In the genomic region with DNA sequence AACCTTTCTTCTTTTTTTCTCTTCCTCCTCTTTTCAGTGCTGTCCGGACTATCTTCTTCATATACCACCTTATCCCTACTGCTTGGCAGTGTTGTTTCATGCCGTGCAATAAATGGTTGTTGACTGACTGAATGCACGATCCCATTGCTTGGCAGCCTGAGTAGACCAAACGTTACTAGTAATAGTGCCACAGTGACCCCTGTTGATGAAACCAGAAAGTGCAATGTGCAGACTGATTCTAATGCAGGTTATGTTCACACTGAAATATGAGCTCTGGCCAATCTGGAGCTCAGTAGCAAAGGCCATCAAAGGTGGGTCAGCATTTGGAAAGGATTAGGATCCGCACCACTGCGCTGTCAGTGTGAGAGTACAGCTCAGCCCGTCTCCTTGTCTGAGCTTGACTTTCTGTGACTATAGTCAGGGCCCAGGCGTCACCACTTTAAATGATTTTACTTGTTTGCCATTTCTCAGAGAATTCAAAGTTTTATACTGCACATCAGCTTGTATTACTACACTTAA, we compare ENCODE assay signal across 9 mouse cellular contexts. TPM values are rescaled to one million over a fixed set of nuclear protein-coding genes. Genes with fewer than 3 reads are reported as not detected.
A peak's percentile ranks its signal among the peaks of the same experiment; 100 is the strongest.
DNase-seq lines count a peak whose midpoint lies in the region; ATAC-seq and TF ChIP-seq lines count a peak whose summit lies in the region.
"Had no signal": no experiment of that assay in that cellular context is flagged by ENCODE, and none has a peak within 500 bp of the region (broad histone marks: within the 10 kb centered on the region; RNA-seq: fewer than 3 reads in every experiment).

No protein-coding gene starts in this region.

- no peak overlapping the region for H3K4me2 ChIP-seq in liver, embryonic 11.5 days
- H3K4me2 ChIP-seq in embryonic facial prominence, embryonic 11.5 days (ENCODE audit: low read depth, low read length), result no peak overlapping the region
- H3K4me2 ChIP-seq: embryonic facial prominence, embryonic 12.5 days had no signal

- ATAC-seq in liver, embryonic 11.5 days (replicated peaks; ENCODE audit: low FRiP score), result no peak
- no peak for ATAC-seq in Patski
- ATAC-seq in embryonic facial prominence, embryonic 11.5 days (replicated peaks; ENCODE audit: insufficient number of reproducible peaks, low FRiP score, low TSS enrichment, low read depth), result no peak

- in situ Hi-C loops in Patski (cut with MboI; ENCODE audit: low pct_unique_long_range_greater_than_20kb), result loop anchor here (10.0 kb wide), 1 partner anchor 553 kb away; no protein-coding TSS in a partner anchor

- no peaks in the 10 kb centered on the region for H3K36me3 ChIP-seq in liver, embryonic 11.5 days (ENCODE audit: control insufficient read depth, insufficient read depth, low read length)
- no peaks in the 10 kb centered on the region for H3K36me3 ChIP-seq in embryonic facial prominence, embryonic 11.5 days (replicated peaks; ENCODE audit: control insufficient read depth, insufficient read depth, low read depth, low read length)
- H3K36me3 ChIP-seq: embryonic facial prominence, embryonic 12.5 days had no signal

- TF ChIP-seq CTCF in Patski (IDR thresholded peaks at IDR 0.05), result peak; percentile 75

- H3K4me1 ChIP-seq in liver, embryonic 11.5 days (replicated peaks; ENCODE audit: control insufficient read depth, insufficient read depth, low read length), result no peaks in the 10 kb centered on the region
- no peaks in the 10 kb centered on the region for H3K4me1 ChIP-seq in embryonic facial prominence, embryonic 11.5 days (ENCODE audit: control insufficient read depth, insufficient read depth, low read length)

- CTCF ChIA-PET in Patski (lab: Charles Lee), result interaction anchor here (0.6 to 1.4 kb wide), 12 partner anchors 10 to 91 kb away, joined by 3 to 4 read pairs (median 3); partner anchors contain the start of gene Slc9a4

- 50% methylated on average over 8 of the region's 8 CpGs for WGBS in liver, embryonic 11.5 days
- 31% methylated on average over 8 of the region's 8 CpGs for WGBS in embryonic facial prominence, embryonic 11.5 days

- H3K27ac ChIP-seq in liver, embryonic 11.5 days (ENCODE audit: low read depth, low read length), result no peak overlapping the region
- H3K27ac ChIP-seq in embryonic facial prominence, embryonic 11.5 days (replicated peaks; ENCODE audit: low read depth, low read length), result no peak overlapping the region
- H3K27ac ChIP-seq: embryonic facial prominence, embryonic 12.5 days had no signal

- no peak overlapping the region for H3K4me3 ChIP-seq in liver, embryonic 11.5 days (ENCODE audit: low read depth, low read length)
- no peak overlapping the region for H3K4me3 ChIP-seq in embryonic facial prominence, embryonic 11.5 days (ENCODE audit: low read depth, low read length)
- H3K4me3 ChIP-seq: embryonic facial prominence, embryonic 12.5 days had no signal

- intact Hi-C loops in left cerebral cortex, postnatal 14 days (cut with DNase I), result loop anchor here (5.0 to 10.0 kb wide), 2 partner anchors 81 to 283 kb away; no protein-coding TSS in a partner anchor

- peak; percentile 34 for DNase-seq in liver
- no peak for DNase-seq in liver, embryonic 11.5 days (ENCODE audit: low spot score)
- DNase-seq in Patski (ENCODE audit: low read depth, low spot score), result no peak
- peak; percentile 81 for DNase-seq in embryonic facial prominence, embryonic 11.5 days (ENCODE audit: low spot score)
- DNase-seq in kidney, adult 18-20 months, result peak; percentile 82
- peak; percentile 77 to 81 for DNase-seq in left cerebral cortex, postnatal 14 days (ENCODE audit: low spot score in 2 of 2)
- DNase-seq in retina, embryonic 14.5 days (ENCODE audit: low spot score), result peak; percentile 73
- DNase-seq in yolk sac, embryonic 10.5 days (ENCODE audit: low spot score), result peak; percentile 28

- POLR2A ChIA-PET in Patski (lab: Charles Lee), result interaction anchor here (0.8 kb wide), 1 partner anchor 106 kb away, joined by 3 read pairs; no protein-coding TSS in a partner anchor

- H3K27me3 ChIP-seq in liver, embryonic 11.5 days (replicated peaks; ENCODE audit: control insufficient read depth, insufficient read depth, low read length), result no peaks in the 10 kb centered on the region
- H3K27me3 ChIP-seq in Patski, result peaks cover 15% of the 10 kb centered on the region
- H3K27me3 ChIP-seq in embryonic facial prominence, embryonic 11.5 days (ENCODE audit: control insufficient read depth, insufficient read depth, low read length), result no peaks in the 10 kb centered on the region
- H3K27me3 ChIP-seq: embryonic facial prominence, embryonic 12.5 days had no signal

- no peaks in the 10 kb centered on the region for H3K9me3 ChIP-seq in liver, embryonic 11.5 days (ENCODE audit: control insufficient read depth, low read length)
- no peaks in the 10 kb centered on the region for H3K9me3 ChIP-seq in embryonic facial prominence, embryonic 11.5 days (replicated peaks; ENCODE audit: control insufficient read depth, low read length)
- H3K9me3 ChIP-seq: embryonic facial prominence, embryonic 12.5 days had no signal

- H3K9ac ChIP-seq in liver, embryonic 11.5 days (ENCODE audit: low read depth, low read length), result no peak overlapping the region
- no peak overlapping the region for H3K9ac ChIP-seq in embryonic facial prominence, embryonic 11.5 days (replicated peaks; ENCODE audit: low read length)
- H3K9ac ChIP-seq: embryonic facial prominence, embryonic 12.5 days had no signal

RNA-seq across cellular contexts. Expression of gene Slc9a2, which starts 22.3 kb away (rescaled TPM):
- not detected in 2 replicates for polyA plus RNA-seq in liver, embryonic 11.5 days (2014; fragmentation: Nextera tagmentation; extraction: Ambion mirVana)
- polyA plus RNA-seq in Patski (2021), result 0.13 TPM
- 0.08 and 0.11 TPM in 2 replicates for polyA plus RNA-seq in embryonic facial prominence, embryonic 11.5 days (2014; fragmentation: Nextera tagmentation; extraction: Ambion mirVana)
- 1 to 10 TPM; 2.7 to 2.9 TPM for total RNA-seq in left cerebral cortex, postnatal 14 days (2021)

Comparison
In these comparisons a context has a peak if more than half of its experiments do, and no peak if none do; other contexts are left out.
1. DNase-seq: peak in liver (single experiment), embryonic facial prominence, embryonic 11.5 days (single experiment), kidney, adult 18-20 months (single experiment), left cerebral cortex, postnatal 14 days (2 of 2), retina, embryonic 14.5 days (single experiment) and yolk sac, embryonic 10.5 days (single experiment); none in liver, embryonic 11.5 days (single experiment) and Patski (single experiment).